Mouse (Mus musculus) bone marrow, adult 2 months (tissue): ENCODE results near the gene Pde8a.

ENCODE experiments used
- CTCF ChIP-seq: fragments of 200-500 bp; IDR thresholded peaks from 2 replicates; pipeline ENCODE4 v1.5.1; 2011; ENCODE audit warnings: low read length, control low read depth; ENCODE audit not compliant: control insufficient read depth, insufficient read depth
- POLR2A ChIP-seq: fragments of 200-500 bp; IDR thresholded peaks from 2 replicates; pipeline ENCODE4 v1.6.1; 2011; ENCODE audit warnings: low read depth, mild to moderate bottlenecking, control low read depth, low read length, borderline replicate concordance; ENCODE audit not compliant: control insufficient read depth

GRCm38 (mm10) chr7:81179494-81179893, 33.9 kb upstream of the Pde8a start:
- TF ChIP-seq POLR2A: no peak
- TF ChIP-seq CTCF: no peak
